Mouse (Mus musculus): ENCODE data around the gene Saxo1.

Saxo1 gene

DNA sequence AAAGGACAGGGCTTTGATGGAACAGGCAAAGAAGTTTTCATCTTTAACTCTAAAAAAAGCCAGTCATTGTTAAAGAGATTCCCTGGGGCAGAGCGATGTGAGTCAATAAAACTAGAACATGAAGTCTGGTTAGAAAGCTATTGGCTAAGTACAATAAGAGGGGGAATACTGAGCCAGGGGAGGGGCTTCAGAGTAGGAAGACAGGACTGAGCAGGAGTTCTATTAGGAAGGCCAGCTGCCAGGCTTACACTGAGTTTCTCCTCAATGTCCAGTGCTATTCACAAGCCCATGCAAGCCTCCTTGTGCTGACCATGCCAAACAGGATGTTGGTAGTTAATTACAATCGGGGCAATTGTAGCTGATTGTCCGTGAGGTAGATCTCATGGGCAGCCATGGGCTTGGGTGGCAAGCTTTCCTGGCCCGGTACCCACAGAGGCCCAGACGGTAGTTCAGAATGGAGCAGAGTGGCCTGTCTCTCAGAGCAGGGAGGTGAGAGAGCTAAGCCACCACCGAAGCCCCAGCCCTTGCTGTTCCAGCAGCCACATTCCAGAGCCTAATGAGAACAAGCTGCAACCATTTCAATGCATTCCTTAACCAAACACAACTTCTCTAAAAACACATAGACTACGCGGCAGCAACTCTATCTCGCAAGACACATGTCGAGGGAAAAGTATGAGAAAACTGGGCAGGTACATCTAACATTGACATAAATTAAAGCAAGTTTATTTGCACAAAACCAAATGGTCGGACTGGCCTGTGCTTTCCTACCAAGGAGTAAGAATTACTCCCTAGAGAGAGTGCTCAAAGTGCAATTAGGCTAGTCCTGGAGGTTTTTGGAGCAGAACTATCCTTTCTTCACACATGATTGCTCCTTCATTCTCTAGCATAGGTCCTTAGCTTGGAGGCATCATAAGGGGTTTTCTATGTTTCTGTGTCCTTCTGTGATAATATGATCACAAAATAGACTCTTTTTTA lies 30.7 kb downstream of the Saxo1 start:
- no peak for DNase-seq (ENCODE audit: low spot score in 2 of 2)

DNA sequence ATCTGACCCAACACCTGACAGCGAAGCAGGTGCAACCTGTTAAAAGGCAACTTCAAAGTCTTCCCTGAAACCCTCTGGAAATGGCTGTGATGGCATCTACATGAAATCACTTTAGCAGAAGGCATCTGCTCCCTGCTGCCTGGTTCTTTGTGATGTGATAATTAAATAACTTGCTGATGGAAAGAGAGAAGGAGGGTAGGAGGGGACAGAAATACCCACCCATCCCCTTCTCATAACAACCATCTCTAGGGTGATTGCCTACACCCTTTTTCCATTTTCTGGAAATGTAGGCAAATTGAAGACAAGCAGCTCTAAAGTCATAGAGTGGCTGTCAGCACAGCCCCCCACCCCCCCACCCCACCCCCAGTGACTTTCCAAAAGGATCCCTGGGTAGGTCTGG lies 33.6 kb downstream of the Saxo1 start:
- no peak for DNase-seq (ENCODE audit: low spot score in 2 of 2)

DNA sequence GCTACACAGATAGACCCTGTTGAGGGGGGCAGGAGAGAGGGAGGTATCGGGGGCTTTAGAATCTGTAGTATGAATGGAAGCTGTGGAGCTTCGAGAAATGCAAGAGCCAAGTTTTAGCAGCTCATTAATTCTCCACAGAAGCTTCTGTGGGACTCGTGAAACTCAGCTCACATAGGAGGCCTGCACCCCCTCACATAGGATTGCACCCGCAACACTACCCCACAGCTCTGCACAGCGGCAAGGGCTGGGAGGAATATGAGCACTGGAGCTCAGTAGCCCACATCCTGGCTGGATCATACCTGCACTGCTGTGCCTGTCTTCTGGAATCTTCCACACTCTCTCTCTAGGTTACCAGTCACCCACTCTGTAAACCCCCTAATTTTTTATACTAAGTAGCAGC lies 34.4 kb downstream of the Saxo1 start:
- no peak for DNase-seq (ENCODE audit: low spot score in 2 of 2)

DNA sequence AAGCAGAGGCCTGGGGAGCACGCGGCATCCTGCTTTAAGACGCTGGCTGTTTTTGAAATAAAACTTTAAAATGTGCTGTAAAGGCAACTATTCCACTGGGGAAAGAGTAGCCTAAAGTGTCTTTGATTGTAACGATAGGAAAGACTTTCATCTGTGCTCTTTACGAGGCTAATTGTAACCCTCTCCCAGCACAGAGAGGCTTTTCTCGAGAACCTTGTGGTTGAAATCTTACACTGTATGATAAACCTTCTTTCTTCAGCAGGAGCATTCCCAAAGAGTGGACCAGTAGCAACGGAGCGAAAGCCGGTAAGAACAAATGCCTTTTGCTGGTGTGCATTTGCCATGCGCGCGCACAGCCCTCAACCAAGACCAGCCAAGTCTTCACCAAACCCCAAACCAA lies 37.4 kb downstream of the Saxo1 start:
- no peak for DNase-seq (ENCODE audit: low spot score in 2 of 2)

DNA sequence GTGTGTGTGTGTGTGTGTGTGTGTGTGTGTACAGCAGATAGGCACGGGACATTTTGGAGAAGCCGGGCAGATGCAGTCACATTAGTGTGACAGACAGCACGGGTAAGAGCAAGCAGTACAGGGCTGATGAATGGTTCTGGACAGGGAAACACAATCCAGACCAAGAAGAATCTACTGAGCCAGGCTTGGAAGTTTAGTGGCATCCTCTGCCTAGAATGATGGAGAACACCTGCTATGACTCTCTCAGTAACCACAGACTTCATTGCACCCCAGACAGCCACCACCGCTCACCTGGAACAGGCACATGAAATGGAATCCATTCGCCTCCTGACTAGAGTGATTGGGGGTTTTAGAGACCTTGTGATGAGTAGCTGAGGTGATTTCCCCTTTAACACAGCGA lies 38.2 kb downstream of the Saxo1 start:
- no peak for DNase-seq (ENCODE audit: low spot score in 2 of 2)

DNA sequence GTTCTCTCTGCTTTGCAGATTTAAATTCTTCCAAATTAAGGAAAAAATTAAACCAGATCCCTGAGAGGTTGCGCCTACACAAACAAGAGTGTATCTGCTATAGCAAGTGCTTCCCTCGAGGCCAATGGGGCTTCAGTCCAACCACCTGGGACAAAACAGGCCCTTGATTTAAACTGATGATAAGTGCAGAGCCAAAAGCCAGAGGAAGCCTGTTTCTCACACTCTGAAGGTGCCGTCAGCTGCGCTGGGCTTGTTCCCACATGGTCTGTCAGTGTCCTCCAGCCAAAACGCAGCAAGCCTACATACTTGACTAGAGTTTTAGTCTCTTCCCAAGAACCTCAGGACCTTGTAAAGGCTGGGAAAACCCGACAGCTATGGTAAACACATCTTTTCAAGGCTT lies 53.5 kb downstream of the Saxo1 start:
- no peak for DNase-seq (ENCODE audit: low spot score in 2 of 2)

GRCm38 (mm10) chr4:86499561-86499960 lies 58.6 kb downstream of the Saxo1 start:
- no peak for DNase-seq (ENCODE audit: low spot score in 2 of 2)

GRCm38 (mm10) chr4:86498754-86499153 lies 59.4 kb downstream of the Saxo1 start:
- DNase-seq (ENCODE audit: low spot score in 2 of 2) = peak; percentile 3

GRCm38 (mm10) chr4:86489128-86489527 lies 69.0 kb downstream of the Saxo1 start:
- no peak for DNase-seq (ENCODE audit: low spot score in 2 of 2)

GRCm38 (mm10) chr4:86486901-86487300 lies 71.2 kb downstream of the Saxo1 start:
- DNase-seq (ENCODE audit: low spot score in 2 of 2) = no peak

GRCm38 (mm10) chr4:86486491-86486890 lies 71.6 kb downstream of the Saxo1 start:
- no peak for DNase-seq (ENCODE audit: low spot score in 2 of 2)

- no peak for DNase-seq (ENCODE audit: low spot score in 2 of 2)
These were observed 73.1 kb downstream of the Saxo1 start for GRCm38 (mm10) chr4:86485052-86485451.

GRCm38 (mm10) chr4:86483686-86484085 lies 74.4 kb downstream of the Saxo1 start:
- no peak for DNase-seq (ENCODE audit: low spot score in 2 of 2)

- no peak for DNase-seq (ENCODE audit: low spot score in 2 of 2)
These were observed 75.0 kb downstream of the Saxo1 start for GRCm38 (mm10) chr4:86483013-86483615.

- no peak for DNase-seq (ENCODE audit: low spot score in 2 of 2)
These were observed 77.2 kb downstream of the Saxo1 start for GRCm38 (mm10) chr4:86480891-86481290.

DNA sequence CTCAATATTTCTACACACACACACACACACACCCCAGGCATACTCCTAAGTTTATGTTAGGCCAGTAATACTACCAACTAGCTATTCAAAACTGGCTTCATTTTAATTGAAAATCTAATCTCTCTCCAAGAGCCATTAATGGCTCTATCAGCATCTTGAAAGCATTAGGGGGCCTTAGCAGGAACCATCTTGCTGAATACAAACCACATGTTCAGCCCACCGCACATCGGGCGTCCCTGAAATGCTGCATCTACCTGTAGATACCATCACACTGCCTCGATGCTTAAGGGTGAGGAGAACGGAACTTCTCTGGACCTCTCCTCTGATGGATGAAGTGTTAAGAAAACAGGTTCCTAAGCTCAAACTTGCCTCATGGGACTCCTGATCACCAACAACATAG lies 93.3 kb downstream of the Saxo1 start:
- DNase-seq (ENCODE audit: low spot score in 2 of 2) = no peak

GRCm38 (mm10) chr4:86450468-86450867 lies 107.7 kb downstream of the Saxo1 start:
- no peak for DNase-seq (ENCODE audit: low spot score in 2 of 2)

GRCm38 (mm10) chr4:86436336-86436735 lies 121.8 kb downstream of the Saxo1 start:
- no peak for DNase-seq (ENCODE audit: low spot score in 2 of 2)

DNA sequence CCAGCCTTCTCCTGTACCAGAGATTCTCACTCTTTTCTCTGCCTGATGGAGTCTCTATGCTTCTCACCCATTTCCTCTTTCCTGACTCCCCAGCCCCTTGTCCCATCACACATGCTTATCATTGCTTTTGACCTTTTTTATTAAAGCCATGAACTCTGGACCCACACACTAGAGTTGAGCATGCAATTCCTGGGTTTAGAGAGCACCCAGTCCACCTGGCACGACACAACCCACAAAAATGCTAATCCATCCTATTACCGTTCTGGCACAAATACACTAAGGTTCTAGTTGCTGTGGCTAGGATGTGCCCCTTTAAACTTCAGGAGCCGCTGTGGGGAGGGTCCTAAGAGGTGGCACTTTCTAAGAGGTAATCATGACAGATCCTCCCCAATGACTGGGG lies 122.5 kb downstream of the Saxo1 start:
- no peak for DNase-seq (ENCODE audit: low spot score in 2 of 2)

- no peak for DNase-seq (ENCODE audit: low spot score in 2 of 2)
These were observed 129.9 kb downstream of the Saxo1 start for GRCm38 (mm10) chr4:86428091-86428745.

GRCm38 (mm10) chr4:86427312-86427711 lies 130.8 kb downstream of the Saxo1 start:
- no peak for DNase-seq (ENCODE audit: low spot score in 2 of 2)

GRCm38 (mm10) chr4:86426549-86426948 lies 131.6 kb downstream of the Saxo1 start:
- DNase-seq (ENCODE audit: low spot score in 2 of 2) = no peak

- no peak for DNase-seq (ENCODE audit: low spot score in 2 of 2)
These were observed 132.5 kb downstream of the Saxo1 start for GRCm38 (mm10) chr4:86425581-86425980.
